Mouse (Mus musculus): ENCODE results near the gene As3mt. TPM values are rescaled to one million over a fixed set of nuclear protein-coding genes. Genes with fewer than 3 reads are reported as not detected.

The As3mt gene
- total RNA-seq, 1 experiment from 2014 or later, result 93.0 TPM

DNA sequence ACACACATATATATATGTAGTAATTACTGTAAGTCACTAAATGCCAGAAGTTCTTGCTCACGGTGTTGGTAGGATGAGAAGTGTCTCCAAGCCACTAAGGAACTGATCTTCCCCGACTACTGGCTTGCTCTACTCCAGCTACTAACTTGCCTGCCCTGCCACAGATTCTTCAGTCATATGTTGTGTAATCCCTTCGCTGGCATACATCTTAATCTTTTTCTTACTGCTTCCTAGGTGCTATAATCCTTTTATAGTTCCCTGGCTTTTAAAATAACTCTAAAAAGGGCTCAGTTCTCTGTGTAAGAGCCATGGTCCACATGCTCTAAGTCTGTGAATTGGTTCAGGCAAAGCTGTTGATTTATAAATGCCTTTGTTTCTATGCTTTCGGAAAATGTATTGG is 78.4 kb downstream of the As3mt start:
- no peak for DNase-seq

DNA sequence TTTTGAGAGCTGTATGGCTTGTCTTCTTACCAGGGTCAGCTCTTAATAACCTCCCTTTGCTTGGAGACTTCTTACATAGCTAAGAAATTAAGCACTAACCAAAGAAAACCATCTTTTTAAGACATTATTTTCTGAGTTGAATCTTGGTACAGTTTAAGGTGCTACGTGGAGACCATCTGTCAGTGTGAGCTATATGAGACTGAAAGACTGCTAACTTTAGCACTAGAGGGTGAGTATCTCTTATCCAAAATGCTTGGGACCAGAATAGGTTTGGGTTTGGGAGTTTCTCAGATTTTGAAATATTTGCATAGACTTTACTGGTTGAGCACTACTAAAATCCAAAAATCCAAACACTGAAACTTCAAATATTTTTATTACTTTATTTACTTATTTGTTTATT is 82.5 kb downstream of the As3mt start:
- DNase-seq, result no peak

Other genes starting within 250 kb of the As3mt start
- 50.9 and 52.6 TPM in 2 replicates for gene Trim8, start 205.8 kb upstream of the As3mt start, total RNA-seq (2021)
- 50.3 and 61.0 TPM in 2 replicates for gene Arl3, start 134.3 kb upstream of the As3mt start, total RNA-seq (2021)
- gene Sfxn2, start 134.1 kb upstream of the As3mt start, total RNA-seq (2021), result 8.0 and 12.7 TPM in 2 replicates
- 154 and 189 TPM in 2 replicates for gene Wbp1l, start 108.4 kb upstream of the As3mt start, total RNA-seq (2021)
- 1.2 and 1.9 TPM in 2 replicates for gene Cyp17a1, start 34.3 kb upstream of the As3mt start, total RNA-seq (2021)
- gene Borcs7, start 17.6 kb upstream of the As3mt start, total RNA-seq (2021), result 14.4 and 18.0 TPM in 2 replicates
- 19.5 and 20.9 TPM in 2 replicates for gene Cnnm2, start 54.1 kb downstream of the As3mt start, total RNA-seq (2021)